Mouse (Mus musculus): ENCODE results near the gene Gopc. TPM values are rescaled to one million over a fixed set of nuclear protein-coding genes. Genes with fewer than 3 reads are reported as not detected.

Gopc gene
- total and polyA plus RNA-seq, 2 experiments from 2014 or later, result 7.4 to 10.1 TPM

- DNase-seq (ENCODE audit: low spot score), result peak; percentile 58
- no peak overlapping the region for H3K9ac ChIP-seq (replicated peaks; ENCODE audit: low read depth, low read length)
- H3K9me3 ChIP-seq (replicated peaks; ENCODE audit: control insufficient read depth, low read length), result no peaks in the 10 kb centered on the region
- 30% methylated on average over 8 of the region's 8 CpGs for WGBS
- TF ChIP-seq CTCF (IDR thresholded peaks at IDR 0.05; ENCODE audit: low read depth), result peak; percentile 86
- no peak for TF ChIP-seq EP300 (IDR thresholded peaks at IDR 0.05; ENCODE audit: low read depth)
- no peaks in the 10 kb centered on the region for H3K36me3 ChIP-seq (replicated peaks; ENCODE audit: control insufficient read depth, insufficient read depth, low read length)
- H3K4me3 ChIP-seq (ENCODE audit: low read depth, low read length), result no peak overlapping the region
- H3K27ac ChIP-seq (ENCODE audit: low read depth), result no peak overlapping the region
- no peak overlapping the region for H3K4me2 ChIP-seq (ENCODE audit: low read depth, low read length)
- peaks cover 15% of the 10 kb centered on the region for H3K4me1 ChIP-seq (ENCODE audit: control insufficient read depth, insufficient read depth)
- no peak for ATAC-seq (ENCODE audit: insufficient read depth, low read depth)
- no peaks in the 10 kb centered on the region for H3K27me3 ChIP-seq (ENCODE audit: control insufficient read depth, insufficient read depth, low read length)
Measured at GRCm38 (mm10) chr10:52384823-52385610, 3.1 kb upstream of the Gopc start.

DNA sequence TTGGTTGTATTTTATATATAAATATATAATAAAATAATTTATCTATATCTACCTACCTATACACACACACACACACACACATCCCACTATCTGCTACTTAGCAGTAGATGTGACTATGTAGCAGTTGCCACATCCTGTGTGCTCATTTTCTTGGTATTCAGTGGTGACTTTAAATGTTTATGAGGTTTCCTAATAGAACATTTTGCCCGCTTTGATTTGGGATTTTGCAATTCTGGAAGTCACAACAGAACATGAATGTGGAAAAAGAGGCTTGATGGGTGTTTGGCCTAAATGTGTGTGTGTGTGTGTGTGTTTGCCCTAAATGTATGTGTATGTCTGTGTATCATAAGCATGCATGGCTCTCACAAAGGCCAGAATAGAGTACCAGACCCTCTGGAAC lies 1.6 kb upstream of the Gopc start:
- 86% methylated on average over 1 of the region's 1 CpGs for WGBS
- no peak for DNase-seq (ENCODE audit: low spot score)

GRCm38 (mm10) chr10:52383022-52383421 lies 1.1 kb upstream of the Gopc start:
- Histone ChIP-seq H3K27ac (ENCODE audit: low read depth) (no peak overlapping the region), H3K4me2 (ENCODE audit: low read depth, low read length) (peak overlapping the region; percentile 94), H3K36me3 (replicated peaks; ENCODE audit: control insufficient read depth, insufficient read depth, low read length) (no peaks in the 10 kb centered on the region), H3K9ac (replicated peaks; ENCODE audit: low read depth, low read length) (no peak overlapping the region; the same call in 1 of the 2 replicates), H3K9me3 (replicated peaks; ENCODE audit: control insufficient read depth, low read length) (no peaks in the 10 kb centered on the region), H3K4me3 (ENCODE audit: low read depth, low read length) (peak overlapping the region; percentile 84; the same call in 1 of the 2 replicates), H3K4me1 (ENCODE audit: control insufficient read depth, insufficient read depth) (peaks cover 15% of the 10 kb centered on the region), H3K27me3 (ENCODE audit: control insufficient read depth, insufficient read depth, low read length) (no peaks in the 10 kb centered on the region)
- WGBS, result 75% methylated on average over 6 of the region's 6 CpGs
- no peak for TF ChIP-seq EP300 (IDR thresholded peaks at IDR 0.05; ENCODE audit: low read depth)
- no peak for TF ChIP-seq CTCF (IDR thresholded peaks at IDR 0.05; ENCODE audit: low read depth)
- DNase-seq (ENCODE audit: low spot score) (no peak), ATAC-seq (ENCODE audit: insufficient read depth, low read depth) (no peak)

More for the DNA sequence above, 1.6 kb upstream of the Gopc start:
- peaks cover 15% of the 10 kb centered on the region for H3K4me1 ChIP-seq (ENCODE audit: control insufficient read depth, insufficient read depth)
- H3K9me3 ChIP-seq (replicated peaks; ENCODE audit: control insufficient read depth, low read length), result no peaks in the 10 kb centered on the region
- TF ChIP-seq EP300 (IDR thresholded peaks at IDR 0.05; ENCODE audit: low read depth) (no peak), CTCF (IDR thresholded peaks at IDR 0.05; ENCODE audit: low read depth) (no peak)
- ATAC-seq (ENCODE audit: insufficient read depth, low read depth), result no peak
- no peak overlapping the region for H3K27ac ChIP-seq (ENCODE audit: low read depth)
- H3K9ac ChIP-seq (replicated peaks; ENCODE audit: low read depth, low read length), result no peak overlapping the region
- H3K4me3 ChIP-seq (ENCODE audit: low read depth, low read length), result no peak overlapping the region
- H3K4me2 ChIP-seq (ENCODE audit: low read depth, low read length), result no peak overlapping the region
- H3K27me3 ChIP-seq (ENCODE audit: control insufficient read depth, insufficient read depth, low read length), result no peaks in the 10 kb centered on the region
- no peaks in the 10 kb centered on the region for H3K36me3 ChIP-seq (replicated peaks; ENCODE audit: control insufficient read depth, insufficient read depth, low read length)

GRCm38 (mm10) chr10:52381321-52381801 lies 563 bp downstream of the Gopc start:
- peaks cover 15% of the 10 kb centered on the region for H3K4me1 ChIP-seq (ENCODE audit: control insufficient read depth, insufficient read depth)
- no peak for DNase-seq (ENCODE audit: low spot score)
- H3K27me3 ChIP-seq (ENCODE audit: control insufficient read depth, insufficient read depth, low read length), result no peaks in the 10 kb centered on the region
- peak overlapping the region; percentile 84 for H3K4me3 ChIP-seq (ENCODE audit: low read depth, low read length)
- peak overlapping the region; percentile 82 for H3K9ac ChIP-seq (replicated peaks; ENCODE audit: low read depth, low read length)
- H3K4me2 ChIP-seq (ENCODE audit: low read depth, low read length), result peak overlapping the region; percentile 94
- ATAC-seq (ENCODE audit: insufficient read depth, low read depth), result peak; percentile 16; the same call in 1 of the 2 replicates
- no peak for TF ChIP-seq CTCF (IDR thresholded peaks at IDR 0.05; ENCODE audit: low read depth)
- no peak for TF ChIP-seq EP300 (IDR thresholded peaks at IDR 0.05; ENCODE audit: low read depth)
- under 1% methylated on average over 19 of the region's 19 CpGs for WGBS
- no peaks in the 10 kb centered on the region for H3K9me3 ChIP-seq (replicated peaks; ENCODE audit: control insufficient read depth, low read length)
- H3K27ac ChIP-seq (ENCODE audit: low read depth), result peak overlapping the region; percentile 96
- H3K36me3 ChIP-seq (replicated peaks; ENCODE audit: control insufficient read depth, insufficient read depth, low read length), result no peaks in the 10 kb centered on the region

- Histone ChIP-seq H3K4me2 (ENCODE audit: low read depth, low read length) (no peak overlapping the region), H3K4me1 (ENCODE audit: control insufficient read depth, insufficient read depth) (peaks cover 11% of the 10 kb centered on the region), H3K36me3 (replicated peaks; ENCODE audit: control insufficient read depth, insufficient read depth, low read length) (no peaks in the 10 kb centered on the region), H3K9ac (replicated peaks; ENCODE audit: low read depth, low read length) (no peak overlapping the region), H3K9me3 (replicated peaks; ENCODE audit: control insufficient read depth, low read length) (no peaks in the 10 kb centered on the region), H3K27me3 (ENCODE audit: control insufficient read depth, insufficient read depth, low read length) (no peaks in the 10 kb centered on the region), H3K4me3 (ENCODE audit: low read depth, low read length) (no peak overlapping the region), H3K27ac (ENCODE audit: low read depth) (no peak overlapping the region)
- ATAC-seq (ENCODE audit: insufficient read depth, low read depth) (no peak), DNase-seq (ENCODE audit: low spot score) (no peak)
- TF ChIP-seq CTCF (IDR thresholded peaks at IDR 0.05; ENCODE audit: low read depth) (no peak), EP300 (IDR thresholded peaks at IDR 0.05; ENCODE audit: low read depth) (no peak)
- WGBS, result 97% methylated on average over 2 of the region's 2 CpGs
Measured at GRCm38 (mm10) chr10:52377813-52378212, 4.1 kb downstream of the Gopc start.

Measured in heart, postnatal 0 days (tissue).